Mouse (Mus musculus): Measurements from ENCODE around the gene Gm17349.
A peak's percentile ranks its signal among the peaks of the same experiment; 100 is the strongest.
"Not testable (repeated sequence)": the region's sequence is repeated elsewhere in the genome, so short reads cannot be mapped to it uniquely, and the experiment has no call there.

Gene Gm17349

DNA sequence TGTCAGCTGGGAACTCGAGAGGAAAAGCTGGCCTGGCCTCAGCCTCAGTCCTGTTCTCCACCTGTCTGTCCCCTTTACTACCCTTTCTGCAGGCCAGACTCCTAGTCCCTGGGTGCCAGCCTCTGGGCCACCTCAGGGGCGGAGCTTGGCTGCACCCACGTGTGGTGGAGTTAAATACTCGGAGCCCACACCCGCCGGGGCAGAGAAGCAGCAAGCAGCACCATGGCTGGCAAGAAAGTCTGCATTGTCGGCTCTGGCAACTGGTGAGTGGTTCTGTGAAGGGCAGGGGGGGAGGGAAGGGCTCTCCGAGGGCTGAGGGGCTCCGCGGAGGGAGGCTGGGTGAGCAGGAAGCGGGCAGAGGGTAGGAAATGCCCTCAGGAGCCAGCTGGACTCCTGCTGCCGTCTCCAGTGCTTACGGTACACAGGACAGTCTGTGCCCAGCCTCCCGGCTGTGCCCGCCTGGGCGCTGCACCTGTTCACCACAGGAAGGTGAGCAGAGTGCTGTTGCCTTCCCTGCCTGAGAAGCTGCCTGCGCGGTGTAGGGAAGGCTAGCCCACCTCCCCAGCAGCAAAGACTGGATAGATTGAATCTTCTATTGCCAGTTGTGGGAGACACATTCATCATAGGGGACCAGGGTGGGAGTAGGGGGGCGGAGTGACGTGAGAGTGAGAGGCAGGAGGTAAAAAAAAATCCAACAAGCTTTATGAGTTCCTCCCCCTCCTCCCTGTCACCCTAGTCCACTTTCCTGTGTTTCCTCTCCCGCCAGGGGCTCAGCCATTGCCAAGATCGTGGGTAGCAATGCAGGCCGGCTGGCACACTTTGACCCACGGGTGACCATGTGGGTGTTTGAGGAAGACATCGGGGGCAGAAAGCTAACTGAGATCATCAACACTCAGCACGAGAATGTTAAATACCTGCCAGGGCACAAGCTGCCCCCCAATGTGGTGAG is 12.4 kb upstream of the Gm17349 start, which contains the start of gene Gpd1:
Gpd1 (plus strand) TSS at position 130 of the 949 bp plus-strand sequence.
- no peak for DNase-seq (ENCODE audit: low read depth, low spot score)

DNA sequence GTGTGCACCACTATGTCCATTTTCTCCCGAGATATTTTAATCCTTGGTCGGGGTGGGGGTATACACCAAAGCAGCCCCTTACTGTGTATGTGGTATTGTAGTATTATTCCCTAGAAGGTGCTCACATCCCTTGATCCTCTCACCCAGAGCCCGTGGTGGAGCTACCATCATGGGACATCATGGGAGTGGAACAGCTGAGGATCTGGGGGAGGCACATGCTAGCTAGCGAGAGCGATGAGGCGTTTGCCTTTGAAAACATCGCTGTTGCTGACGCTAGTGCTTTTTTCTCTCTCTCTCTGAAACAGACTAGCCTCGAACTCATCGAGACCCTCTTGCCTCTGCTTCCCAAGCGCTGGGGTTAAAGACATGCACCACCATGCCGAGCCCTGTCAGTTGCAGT is 11.5 kb upstream of the Gm17349 start:
- DNase-seq (ENCODE audit: low read depth, low spot score): no peak

- no peak for DNase-seq (ENCODE audit: low read depth, low spot score)
Measured at GRCm38 (mm10) chr15:99715982-99716746, 10.9 kb upstream of the Gm17349 start.

DNA sequence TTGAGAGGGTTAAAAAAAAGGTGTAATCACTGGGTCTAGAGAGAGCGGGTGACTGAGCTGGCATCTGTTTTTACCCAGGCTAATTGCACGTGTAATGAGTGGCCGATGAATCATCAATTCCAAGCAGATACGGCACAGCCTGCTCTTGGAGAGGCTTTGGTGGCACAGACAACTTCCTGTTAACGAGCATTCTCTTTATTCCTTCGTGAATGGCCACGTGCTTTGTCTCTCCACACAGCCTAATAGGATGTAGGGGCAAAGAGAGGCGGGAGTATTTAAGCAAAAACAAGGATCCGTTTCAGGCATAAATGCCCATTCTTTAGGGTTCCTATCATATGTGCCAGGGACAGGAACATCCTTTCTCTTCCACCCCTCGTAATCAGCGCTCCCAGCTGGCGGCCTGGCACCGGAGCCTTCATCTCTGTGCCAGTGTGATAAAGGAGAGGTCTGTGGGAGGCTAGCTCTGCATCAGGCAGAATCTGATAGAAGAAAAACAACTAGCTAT is 10.1 kb upstream of the Gm17349 start:
- DNase-seq (ENCODE audit: low read depth, low spot score): no peak

DNA sequence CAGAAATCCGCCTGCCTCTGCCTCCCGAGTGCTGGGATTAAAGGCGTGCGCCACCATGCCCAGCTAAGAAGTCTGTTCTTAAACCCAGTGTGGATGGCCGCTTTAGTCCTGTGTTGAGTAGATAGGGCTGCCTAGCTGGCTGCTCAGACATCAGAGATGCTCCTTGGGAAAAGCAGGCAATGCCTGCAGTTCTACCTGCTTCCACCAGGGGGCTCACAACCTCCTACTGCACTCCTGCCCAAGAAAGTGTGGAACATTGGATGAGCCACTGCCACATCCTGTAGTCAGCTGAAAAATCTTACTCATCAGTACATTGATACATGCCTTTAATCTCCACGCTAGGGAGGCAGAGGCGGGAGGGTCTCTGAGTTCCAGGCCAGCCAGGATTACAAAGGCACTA is 9.6 kb upstream of the Gm17349 start:
- peak; percentile 80 for DNase-seq (ENCODE audit: low read depth, low spot score)

DNA sequence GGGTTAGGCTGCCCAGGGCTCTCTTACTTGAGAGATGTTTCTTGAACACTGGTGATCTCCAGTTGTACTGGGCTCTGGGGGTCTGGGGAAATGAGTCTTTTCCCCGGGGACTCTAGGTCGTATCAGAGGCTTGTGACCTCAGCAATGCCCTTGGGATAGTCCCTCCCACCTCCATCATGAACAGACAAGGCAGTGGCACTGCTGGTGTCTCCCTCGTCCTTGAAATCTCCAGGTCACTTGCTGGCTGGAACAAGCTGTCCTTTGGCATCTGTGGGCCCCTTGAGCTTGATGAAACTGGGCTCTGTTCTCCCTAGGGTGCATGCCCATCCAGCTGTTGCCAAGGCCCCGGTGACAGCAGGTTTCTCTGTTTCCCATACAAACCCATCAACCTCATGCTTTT is 8.9 kb upstream of the Gm17349 start:
- DNase-seq (ENCODE audit: low read depth, low spot score): no peak

GRCm38 (mm10) chr15:99713569-99713968 is 8.3 kb upstream of the Gm17349 start:
- no peak for DNase-seq (ENCODE audit: low read depth, low spot score)

- no peak for DNase-seq (ENCODE audit: low read depth, low spot score)
Measured at GRCm38 (mm10) chr15:99712666-99713559, 7.6 kb upstream of the Gm17349 start.

DNA sequence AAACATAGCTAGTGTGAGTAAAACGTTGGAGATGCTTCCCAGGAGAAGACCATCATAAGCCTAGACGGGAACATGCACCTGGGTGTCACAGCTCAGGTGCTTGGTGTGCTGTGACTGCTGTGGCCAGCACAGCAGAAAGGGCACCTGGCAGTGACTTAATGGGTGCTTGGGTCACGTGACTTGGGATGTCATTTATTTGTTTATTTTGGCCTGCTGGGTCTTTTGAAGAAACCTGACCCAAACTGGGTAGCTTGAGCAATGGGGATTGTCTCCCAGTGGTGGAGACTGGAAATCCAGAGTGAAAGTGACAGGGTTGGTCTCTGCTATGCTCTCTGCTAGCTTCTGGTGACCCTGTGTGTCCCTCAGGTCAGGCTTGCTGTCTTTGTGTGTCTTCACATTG is 6.2 kb upstream of the Gm17349 start:
- DNase-seq (ENCODE audit: low read depth, low spot score): no peak

- DNase-seq (ENCODE audit: low read depth, low spot score): no peak
Measured at GRCm38 (mm10) chr15:99710221-99711190, 5.2 kb upstream of the Gm17349 start.

DNA sequence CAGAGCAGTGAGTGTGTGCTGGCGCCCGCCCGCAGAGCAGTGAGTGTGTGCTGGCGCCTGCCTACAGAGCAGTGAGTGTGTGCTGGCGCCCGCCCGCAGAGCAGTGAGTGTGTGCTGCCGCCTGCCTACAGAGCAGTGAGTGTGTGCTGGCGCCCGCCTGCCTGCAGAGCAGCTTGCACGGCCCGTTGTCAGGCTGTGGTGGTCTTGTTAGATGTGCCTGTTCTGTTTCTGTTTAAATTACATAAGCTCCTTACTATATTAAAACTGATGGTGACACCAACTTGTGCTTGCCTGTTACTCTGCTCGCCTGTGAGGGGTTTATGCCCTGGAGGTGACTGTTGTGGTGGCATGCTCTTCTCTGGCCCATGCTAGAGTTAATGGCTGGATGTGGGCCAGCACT is 2.9 kb upstream of the Gm17349 start:
- no peak for DNase-seq (ENCODE audit: low read depth, low spot score)

- DNase-seq (ENCODE audit: low read depth, low spot score): no peak
Measured at GRCm38 (mm10) chr15:99704881-99705280, 409 bp downstream of the Gm17349 start.

DNA sequence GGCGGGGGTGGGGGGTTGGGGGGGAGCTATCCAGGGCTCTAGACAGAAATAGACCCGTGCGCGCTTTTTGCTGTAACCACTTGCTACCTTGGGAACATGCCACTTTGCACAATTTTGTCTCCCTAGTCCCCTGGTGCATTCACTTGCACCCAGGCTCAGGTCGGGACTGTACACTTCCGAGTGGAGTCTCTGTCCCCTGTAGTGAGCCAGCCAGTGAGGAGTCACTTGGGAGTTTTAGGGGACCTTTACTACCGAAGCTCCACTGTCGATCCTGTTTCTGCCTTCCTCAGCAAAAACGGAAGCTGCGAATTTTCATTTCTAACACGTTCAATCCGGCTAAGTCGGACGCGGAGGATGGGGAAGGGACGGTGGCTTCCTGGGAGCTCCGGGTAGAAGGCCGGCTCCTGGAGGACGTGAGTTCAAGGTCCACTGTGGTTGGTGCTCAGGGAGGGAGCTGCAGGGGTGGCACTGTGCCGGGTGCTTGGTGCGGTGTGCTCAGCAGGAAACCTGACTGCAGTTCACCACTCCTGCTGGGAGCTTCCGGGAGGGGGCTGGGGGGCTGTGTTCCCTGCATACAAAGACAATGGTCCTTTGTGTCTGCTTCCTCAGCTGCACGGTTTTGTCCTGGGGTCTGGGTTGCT is 1.1 kb downstream of the Gm17349 start:
- no peak for DNase-seq (ENCODE audit: low read depth, low spot score)

DNA sequence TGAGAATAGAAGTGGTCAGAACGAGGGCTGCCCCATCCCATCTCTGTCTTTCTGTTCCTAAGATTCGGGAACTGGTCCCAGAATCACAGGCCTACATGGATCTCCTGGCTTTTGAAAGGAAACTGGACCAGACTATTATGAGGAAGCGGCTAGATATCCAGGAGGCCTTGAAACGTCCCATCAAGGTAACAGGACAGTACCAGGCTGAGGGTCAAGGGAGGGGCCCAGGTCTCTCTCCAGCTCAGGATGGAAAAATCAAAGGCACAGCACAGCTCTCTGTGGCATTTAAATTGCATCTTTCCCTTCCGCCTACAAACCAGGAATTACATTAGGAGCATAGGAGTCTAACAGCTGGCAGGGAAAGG is 1.6 kb downstream of the Gm17349 start:
- no peak for DNase-seq (ENCODE audit: low read depth, low spot score)

GRCm38 (mm10) chr15:99703104-99703503 is 2.2 kb downstream of the Gm17349 start:
- no peak for DNase-seq (ENCODE audit: low read depth, low spot score)

- DNase-seq (ENCODE audit: low read depth, low spot score): peak; percentile 93
Measured at GRCm38 (mm10) chr15:99701999-99702900, 3.0 kb downstream of the Gm17349 start, which contains the start of gene Smarcd1. Smarcd1 (plus strand) TSS chr15:99702129.

GRCm38 (mm10) chr15:99701640-99701998 is 3.7 kb downstream of the Gm17349 start:
- not testable (repeated sequence) for DNase-seq (ENCODE audit: low read depth, low spot score)

DNA sequence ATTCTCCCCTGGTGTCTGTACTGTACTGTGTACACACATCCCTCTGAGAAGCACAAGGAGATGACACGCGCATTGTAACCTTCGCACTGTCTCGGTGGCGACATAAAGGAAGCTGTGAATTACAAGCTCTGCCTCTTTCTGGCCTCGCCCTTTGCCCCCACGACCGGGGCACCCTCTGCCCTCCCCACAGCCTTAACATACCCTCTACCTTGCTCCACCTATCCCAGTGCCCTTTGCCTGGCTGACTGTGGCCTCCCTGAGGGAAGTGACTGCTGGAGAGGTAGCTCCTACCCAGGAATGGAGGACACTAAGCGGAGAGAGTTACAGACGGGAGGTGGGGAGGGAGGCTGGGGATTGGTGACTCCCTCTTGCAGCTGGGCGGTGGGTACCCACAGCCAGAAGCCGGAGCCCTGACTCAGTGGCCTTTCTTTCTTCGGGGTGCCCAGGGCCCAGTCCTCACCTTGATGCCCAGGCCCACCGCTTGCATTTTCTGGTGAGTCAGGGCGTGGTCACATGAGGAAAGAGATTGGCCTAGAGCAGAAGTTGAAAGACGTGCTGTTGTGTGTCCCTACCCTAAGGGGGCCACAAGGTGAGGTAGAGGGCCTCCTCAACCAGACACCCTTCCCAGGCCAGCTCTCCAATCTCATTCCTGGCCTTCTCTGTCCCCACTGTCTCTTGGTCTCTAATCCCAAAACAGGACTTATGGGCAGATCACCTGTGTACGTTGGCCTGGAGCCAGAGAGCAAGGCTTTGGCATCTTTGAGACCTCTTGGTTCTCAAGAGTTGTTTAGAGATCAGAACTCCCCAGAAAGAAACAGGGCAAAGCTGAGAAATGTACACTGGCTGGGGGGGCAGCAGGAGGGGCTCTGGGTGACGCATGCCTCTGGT is 4.8 kb downstream of the Gm17349 start:
- DNase-seq (ENCODE audit: low read depth, low spot score): no peak

Measured in CD4-positive, CD25-positive, alpha-beta regulatory T cell, adult 2 months (primary cell).